Comparison of ENCODE assay signal across 8 mouse cellular contexts in the genomic region with DNA sequence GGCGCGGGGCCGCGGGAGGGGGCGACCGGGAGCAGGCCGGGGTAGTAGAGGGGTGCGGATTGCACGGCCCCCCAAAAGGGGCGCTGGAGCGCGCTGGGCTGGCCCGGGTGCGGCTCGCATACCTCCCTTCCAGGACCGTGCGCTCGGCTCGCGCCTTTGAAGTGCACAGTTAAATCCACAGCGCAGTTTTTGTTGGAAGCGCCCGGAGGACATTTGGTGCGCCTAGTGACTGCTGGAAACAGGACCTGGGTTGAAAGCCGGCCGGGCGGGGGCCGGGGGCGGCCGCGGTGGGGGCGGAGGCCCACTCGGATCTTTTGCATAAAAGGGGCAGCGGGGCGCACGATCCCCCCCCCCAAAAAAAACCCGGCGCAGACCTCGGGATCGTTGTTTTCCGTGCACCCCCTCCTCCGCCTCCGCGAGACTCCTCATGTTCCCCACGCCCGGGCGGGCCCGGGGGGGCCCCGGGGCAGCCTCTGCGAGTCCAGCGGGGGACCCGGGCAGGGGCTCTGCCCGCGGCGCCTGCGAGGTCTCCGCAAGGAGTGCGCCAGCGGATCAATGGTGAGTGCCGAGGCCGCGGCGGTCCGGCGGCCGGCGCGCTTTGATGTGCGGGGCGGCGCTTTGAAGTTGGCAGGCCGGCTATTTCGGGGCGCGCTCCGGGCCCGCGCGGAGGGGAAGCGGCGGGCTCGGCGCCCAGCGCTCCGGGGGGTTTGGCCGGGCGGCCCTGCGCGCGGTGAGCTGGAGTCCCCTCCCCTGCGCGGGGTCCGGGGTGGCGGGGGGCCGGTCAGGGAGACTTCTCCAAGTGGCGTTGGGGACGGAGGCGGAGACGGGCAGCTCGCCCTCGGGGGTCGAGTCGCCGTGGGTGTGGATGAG. TPM values are rescaled to one million over a fixed set of nuclear protein-coding genes. Genes with fewer than 3 reads are reported as not detected.
DNase-seq lines count a peak whose midpoint lies in the region; ATAC-seq and TF ChIP-seq lines count a peak whose summit lies in the region.

No protein-coding gene starts in this region.

- H3K4me3 ChIP-seq in cerebellum, adult 2 months (replicated peaks; ENCODE audit: insufficient read depth, low read depth, low read length) = peak overlapping the region; percentile 86
- peak overlapping the region; percentile 70 for H3K4me3 ChIP-seq in layer of hippocampus, adult 2 months
- peak overlapping the region; percentile 94 for H3K4me3 ChIP-seq in neural tube, embryonic 15.5 days (replicated peaks)

- no peaks in the 10 kb centered on the region for H3K9me3 ChIP-seq in neural tube, embryonic 15.5 days (replicated peaks)

- under 1% methylated on average over 104 of the region's 104 CpGs for WGBS in cerebellum, adult 2 months
- under 1% methylated on average over 70 of the region's 104 CpGs for WGBS in neural tube, embryonic 15.5 days

- intact Hi-C loops in heart, postnatal 36 days (cut with DNase I) = loop anchor here (10.0 kb wide), 1 partner anchor 444 kb away; a partner anchor contains a TSS

- TF ChIP-seq POLR2A in cerebellum, adult 2 months (IDR thresholded peaks at IDR 0.05; ENCODE audit: borderline replicate concordance, insufficient read depth, low read length) = no peak; the same call in 1 of the 2 replicates

- peak overlapping the region; percentile 91 for H3K27ac ChIP-seq in cerebellum, adult 2 months (ENCODE audit: insufficient read depth, low read length)
- peak overlapping the region; percentile 100 for H3K27ac ChIP-seq in layer of hippocampus, adult 2 months
- H3K27ac ChIP-seq in neural tube, embryonic 15.5 days (replicated peaks) = peak overlapping the region; percentile 98

- ATAC-seq in neural tube, embryonic 15.5 days (ENCODE audit: low FRiP score) = peak; percentile 85

- H3K4me2 ChIP-seq in neural tube, embryonic 15.5 days = peak overlapping the region; percentile 92

- H3K4me1 ChIP-seq in cerebellum, adult 2 months (ENCODE audit: control insufficient read depth, insufficient read depth, low read length) = peaks cover 15% of the 10 kb centered on the region
- H3K4me1 ChIP-seq in neural tube, embryonic 15.5 days = peaks cover 63% of the 10 kb centered on the region

- H3K27me3 ChIP-seq in cerebellum, adult 2 months (ENCODE audit: control insufficient read depth, insufficient read depth, low read length) = no peaks in the 10 kb centered on the region
- no peaks in the 10 kb centered on the region for H3K27me3 ChIP-seq in neural tube, embryonic 15.5 days (replicated peaks)

- peak overlapping the region; percentile 92 for H3K9ac ChIP-seq in neural tube, embryonic 15.5 days (replicated peaks)

- TF ChIP-seq CTCF in cerebellum, adult 2 months (IDR thresholded peaks at IDR 0.05; ENCODE audit: borderline replicate concordance, insufficient read depth, low read depth, low read length) = no peak
- peak; percentile 24 for TF ChIP-seq CTCF in layer of hippocampus, adult 2 months (conservative IDR thresholded peaks at IDR 0.05)

- DNase-seq in MN1 (ENCODE audit: low spot score) = peak; percentile 75
- peak; percentile 85 to 87 for DNase-seq in cerebellum, adult 2 months
- DNase-seq in forelimb bud, embryonic 11.5 days (ENCODE audit: low read depth, low spot score) = peak; percentile 93
- DNase-seq in heart, postnatal 36 days = peak; percentile 79 to 83
- DNase-seq in layer of hippocampus, adult 2 months (ENCODE audit: low spot score in 2 of 2) = peak; percentile 70 to 72
- peak; percentile 84 to 86 for DNase-seq in lung, adult 18-20 months
- DNase-seq in testis, postnatal 14 days (ENCODE audit: low spot score) = peak; percentile 87

- H3K36me3 ChIP-seq in neural tube, embryonic 15.5 days = no peaks in the 10 kb centered on the region

RNA-seq across cellular contexts. Expression of a gene that starts 0.7 kb away (rescaled TPM):
- polyA plus RNA-seq in cerebellum, adult 2 months (2012; rRNA removed) = 17.0 and 17.5 TPM in 2 replicates
- 1 to 10 TPM; 4.1 to 6.2 TPM for total RNA-seq in heart, postnatal 36 days (2021)
- 10 to 100 TPM; 31.1 to 32.7 TPM for total RNA-seq in layer of hippocampus, adult 2 months (2021)
- polyA plus RNA-seq in neural tube, embryonic 15.5 days (2015; fragmentation: Nextera tagmentation; extraction: Ambion mirVana) = 6.1 and 6.3 TPM in 2 replicates

Comparison
In these comparisons a context has a peak if more than half of its experiments do, and no peak if none do; other contexts are left out.
1. Peak in every context shown above with its lines: DNase-seq, ATAC-seq, H3K4me3 ChIP-seq and H3K27ac ChIP-seq.
2. RNA of a gene that starts 0.7 kb away (total RNA-seq): 31.1 to 32.7 TPM in layer of hippocampus, adult 2 months; 4.1 to 6.2 TPM in heart, postnatal 36 days; every median in the first group is over 4 times any median in the second.